Mouse (Mus musculus) urinary bladder, adult 2 months (tissue): ENCODE results near the gene Phlpp1. TPM values are rescaled to one million over a fixed set of nuclear protein-coding genes. Genes with fewer than 3 reads are reported as not detected.
"Not testable (repeated sequence)": the region's sequence is repeated elsewhere in the genome, so short reads cannot be mapped to it uniquely, and the experiment has no call there.

ENCODE experiments used
- DNase-seq: peaks from one replicate; pipeline ENCODE4 v3.0.0; 2022; ENCODE audit warnings: low spot score
- polyA plus RNA-seq: library from polyadenylated mRNA; depleted of rRNA; stranded (reverse); fragments of >200 nt; gene quantifications from 2 replicates; pipeline ENCODE4 v1.2.3, GENCODE M21; 2012

Phlpp1 gene
- polyA plus RNA-seq, 1 experiment = 16.9 TPM

DNA sequence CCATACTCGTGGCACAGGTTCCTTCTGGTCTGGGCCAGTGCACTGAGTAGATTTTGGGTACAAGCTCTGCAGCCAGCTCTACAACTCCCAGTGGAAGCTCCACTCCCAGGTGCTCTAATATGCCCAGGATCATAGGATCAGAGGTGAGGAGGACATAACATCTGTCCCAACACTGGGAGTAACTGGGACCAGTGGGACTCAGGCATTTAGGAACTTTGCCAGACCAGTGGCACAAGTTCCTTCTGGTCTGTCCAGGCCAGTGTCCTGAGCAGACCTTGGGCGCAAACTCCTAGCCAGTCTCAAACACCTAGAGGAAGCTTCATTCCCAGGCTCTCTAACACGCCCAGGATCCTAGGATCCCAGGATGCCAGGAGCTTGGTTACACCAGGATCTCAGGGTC is 72.7 kb downstream of the Phlpp1 start:
- DNase-seq = no peak

DNA sequence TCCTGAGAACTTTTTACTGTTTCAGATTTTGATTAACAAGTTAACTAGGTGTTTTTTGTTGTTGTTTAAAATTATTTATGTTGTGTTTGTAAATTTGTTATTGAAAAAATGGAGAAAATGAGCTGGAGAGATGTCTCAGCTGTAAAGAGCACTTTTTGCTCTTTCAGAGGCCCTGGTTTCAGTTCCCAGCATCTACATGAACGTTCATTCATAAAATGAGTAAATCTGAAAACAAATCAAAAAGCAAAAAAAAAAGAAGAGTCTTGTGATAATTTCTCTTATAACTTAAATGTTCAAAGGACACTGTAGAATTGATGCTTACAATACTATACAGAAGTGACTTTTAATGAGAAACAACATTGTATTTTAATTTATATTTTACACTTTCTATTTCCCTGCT is 82.5 kb downstream of the Phlpp1 start:
- DNase-seq = no peak

DNA sequence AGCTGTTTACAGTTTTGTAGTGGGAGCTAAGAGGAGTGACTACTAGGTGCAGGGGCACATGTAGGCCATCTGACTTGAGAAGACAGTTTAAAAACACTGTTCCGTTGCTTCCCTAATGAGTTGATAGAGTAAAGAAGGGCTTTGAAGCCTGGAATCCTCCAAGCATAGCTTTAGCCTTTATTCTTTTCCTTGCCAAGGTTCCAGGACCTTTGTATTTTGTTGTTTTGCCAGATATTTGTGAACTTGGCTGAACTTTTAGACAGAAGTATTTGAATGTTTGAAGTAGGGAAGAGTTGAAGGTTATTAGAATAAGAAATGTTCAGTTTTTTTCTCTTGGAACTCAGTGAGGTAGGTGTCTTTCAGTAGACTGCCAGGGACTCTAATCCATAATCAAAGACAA is 85.6 kb downstream of the Phlpp1 start:
- no peak for DNase-seq

DNA sequence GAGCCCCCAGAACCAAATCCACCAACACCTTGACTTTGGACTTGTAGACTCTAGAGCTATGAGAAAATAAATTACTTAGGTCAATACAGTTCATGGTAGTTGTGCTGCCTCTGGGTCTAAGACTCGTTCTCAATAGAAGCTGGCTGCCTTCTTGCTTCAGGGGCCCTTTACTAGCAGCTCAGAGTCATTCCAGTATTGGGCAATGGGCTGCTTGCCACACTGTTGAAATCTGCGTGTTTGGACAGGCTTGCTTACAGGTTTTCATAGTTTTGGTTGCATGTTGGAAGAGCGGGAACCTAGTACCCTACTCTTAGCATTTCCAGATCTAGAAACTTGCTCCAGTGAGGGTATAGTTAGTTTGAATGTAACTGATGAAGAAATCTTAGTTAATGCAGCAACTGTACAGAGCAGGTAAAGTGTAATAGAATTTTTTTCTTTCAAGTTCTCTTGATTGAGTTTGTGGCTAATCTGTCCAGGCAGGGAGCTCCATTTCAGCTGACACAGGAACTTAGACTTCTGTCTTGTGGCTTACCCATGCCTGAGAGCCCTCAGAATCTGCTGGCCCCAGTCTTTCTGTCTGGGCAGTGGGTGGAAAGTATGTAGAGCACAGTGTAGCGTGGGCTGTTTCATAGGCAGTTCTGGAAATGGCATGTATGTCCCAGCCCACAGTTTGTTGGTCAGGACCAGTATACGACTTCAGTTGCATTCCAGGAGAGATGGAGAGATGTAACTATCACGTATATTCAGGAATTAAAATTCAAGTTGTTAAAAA is 96.7 kb downstream of the Phlpp1 start:
- DNase-seq = no peak

DNA sequence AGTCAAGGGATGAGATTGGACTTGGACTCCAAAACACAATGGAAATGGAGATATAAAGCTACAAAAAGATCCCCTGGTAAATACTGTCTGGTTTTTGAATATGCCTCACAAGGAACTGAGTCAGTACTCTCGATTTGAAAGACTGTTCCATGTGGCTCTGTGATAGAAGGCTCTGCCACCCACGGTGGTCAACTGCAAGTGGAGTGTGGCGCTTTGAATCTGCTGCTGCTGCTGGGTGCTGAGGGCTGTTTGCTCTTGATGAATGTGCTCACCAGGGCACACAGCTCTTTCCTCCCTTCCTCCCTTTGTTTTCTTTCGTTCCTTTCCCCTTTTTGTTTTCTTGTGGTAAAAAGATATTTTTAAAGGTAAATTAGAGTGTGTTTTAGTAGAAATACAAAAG is 97.8 kb downstream of the Phlpp1 start:
- no peak for DNase-seq

DNA sequence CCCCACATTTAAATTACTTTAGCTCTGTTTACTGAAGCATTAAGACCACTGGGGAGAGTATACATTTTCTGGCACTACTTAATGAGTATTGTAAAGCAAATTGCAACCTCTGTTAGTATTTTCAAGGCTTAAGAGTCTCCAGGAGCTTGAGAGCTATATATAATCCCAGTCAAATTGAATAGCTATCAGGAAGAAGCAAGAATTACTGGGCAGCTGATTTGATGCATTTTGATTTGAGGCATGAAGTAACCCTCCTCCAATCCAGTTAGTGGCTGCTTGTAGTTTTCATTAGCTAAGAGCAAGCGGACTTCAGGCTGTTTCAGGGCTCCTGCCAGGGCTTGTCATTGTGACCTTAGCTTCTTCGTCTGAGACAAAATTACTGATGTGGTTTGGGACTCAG is 101.4 kb downstream of the Phlpp1 start:
- DNase-seq = no peak

DNA sequence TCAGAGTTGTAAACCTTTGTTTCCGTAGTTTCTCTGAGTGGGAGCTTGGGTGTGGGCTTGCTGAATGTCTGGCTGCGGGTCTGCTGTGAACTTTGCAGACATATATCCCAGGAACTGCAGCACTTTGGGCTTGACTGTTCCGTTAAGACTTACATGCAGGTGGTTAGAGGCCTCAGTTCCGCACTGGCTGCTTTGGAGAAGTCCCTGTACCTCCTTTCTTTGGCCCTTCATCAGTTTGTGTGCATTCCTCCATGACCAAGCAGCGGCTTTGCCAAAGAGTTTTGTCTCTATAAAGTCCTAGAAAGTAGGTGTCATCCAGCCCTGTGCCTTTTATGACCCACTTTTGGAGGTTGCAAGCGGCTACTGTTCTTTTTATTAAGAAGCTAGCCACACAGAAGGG is 102.2 kb downstream of the Phlpp1 start:
- no peak for DNase-seq

DNA sequence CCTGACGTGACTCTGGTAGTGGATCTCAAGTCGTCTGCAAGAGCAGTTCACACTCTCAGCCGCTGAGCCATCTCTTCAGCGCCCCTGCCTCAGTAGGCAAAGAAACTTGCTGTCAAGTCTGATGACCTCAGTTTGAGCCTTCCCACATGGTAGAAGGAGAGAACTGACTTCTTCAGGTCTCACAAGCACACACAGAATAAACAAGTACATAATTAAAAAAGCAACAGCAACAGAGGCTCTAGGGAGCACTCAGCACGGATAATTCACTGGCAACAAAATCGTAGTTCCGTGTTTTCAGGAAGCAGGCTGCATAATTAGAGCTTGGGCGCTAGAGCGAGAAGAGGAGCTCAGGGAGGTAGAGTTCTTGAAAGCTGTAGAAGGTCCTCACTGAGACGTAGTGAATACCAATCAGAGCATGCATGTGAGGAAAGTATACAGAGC is 103.0 kb downstream of the Phlpp1 start:
- DNase-seq = no peak

DNA sequence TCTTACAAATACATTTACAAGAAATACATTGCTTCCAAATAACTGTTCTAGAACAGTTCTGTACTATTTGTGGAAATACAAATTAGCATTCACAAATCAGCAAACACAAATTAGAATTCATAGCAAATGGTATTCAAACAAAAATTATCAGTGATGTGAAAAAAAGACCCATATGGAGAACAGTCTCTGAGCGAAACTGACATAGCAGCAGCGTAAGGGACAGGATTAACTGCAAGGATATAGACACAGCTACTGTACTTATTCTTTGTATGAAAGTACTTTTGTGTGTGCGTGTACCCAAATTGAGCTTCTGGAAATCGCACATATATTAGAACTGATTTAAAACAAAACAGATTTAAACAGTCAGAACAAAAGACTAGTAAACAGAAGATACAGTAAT is 103.6 kb downstream of the Phlpp1 start:
- no peak for DNase-seq

DNA sequence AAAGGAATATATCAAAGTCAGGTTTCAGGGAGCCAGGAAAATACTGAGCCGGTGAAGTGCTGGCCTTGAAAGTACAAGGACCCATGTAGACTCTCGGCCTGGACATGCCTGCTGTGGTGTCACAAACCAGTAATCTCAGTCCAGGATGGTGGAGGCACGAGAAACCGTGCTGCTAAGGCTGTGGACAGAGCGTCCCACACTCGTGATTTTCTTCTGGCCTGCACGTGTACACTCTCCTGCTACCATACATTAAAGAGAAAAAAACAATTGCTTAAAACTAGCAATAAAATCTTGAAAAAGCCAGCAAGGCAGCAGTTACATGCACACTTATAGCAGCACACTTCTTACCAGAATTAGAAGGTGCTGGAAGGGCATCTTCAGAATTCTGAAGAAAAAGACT is 104.2 kb downstream of the Phlpp1 start:
- DNase-seq = no peak

DNA sequence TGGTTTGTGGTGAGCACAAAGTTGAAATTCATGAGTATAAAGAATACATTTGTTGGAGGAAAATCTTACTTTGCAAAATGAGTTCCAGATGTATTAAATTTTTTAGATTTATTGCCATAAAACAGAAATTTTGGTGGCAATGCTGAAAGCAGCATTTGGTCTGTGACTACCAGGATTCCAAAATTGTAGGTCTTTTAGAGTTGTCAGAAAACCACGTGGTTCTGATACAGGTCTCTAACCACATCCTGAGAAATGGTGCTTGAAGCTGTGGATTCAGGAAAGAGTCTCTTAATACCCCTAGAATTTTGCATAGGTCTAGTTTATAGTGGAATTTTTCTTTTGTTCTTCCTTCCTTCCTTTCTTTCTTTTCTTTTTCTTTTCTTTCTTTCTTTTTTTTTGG is 105.3 kb downstream of the Phlpp1 start:
- no peak for DNase-seq

DNA sequence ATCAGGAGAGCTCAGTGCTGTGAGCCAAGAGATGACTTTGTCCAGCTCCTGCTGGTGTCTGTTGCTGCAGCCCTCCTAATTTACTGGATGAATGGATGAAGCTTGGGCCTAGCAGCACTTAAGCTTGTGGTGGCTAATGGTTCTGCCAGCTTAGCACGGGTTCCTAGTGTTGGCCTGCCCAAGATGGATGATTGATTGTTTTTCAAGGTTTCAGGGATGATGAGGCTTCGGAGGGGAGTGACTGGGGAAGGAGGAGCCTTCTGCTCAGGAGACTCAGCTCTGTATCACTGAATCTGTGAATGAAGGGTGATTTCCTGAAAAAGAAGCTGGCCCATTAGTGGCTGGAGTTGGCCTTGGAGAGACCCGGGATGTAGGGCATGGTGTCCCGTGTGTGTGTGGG is 105.7 kb downstream of the Phlpp1 start:
- no peak for DNase-seq

DNA sequence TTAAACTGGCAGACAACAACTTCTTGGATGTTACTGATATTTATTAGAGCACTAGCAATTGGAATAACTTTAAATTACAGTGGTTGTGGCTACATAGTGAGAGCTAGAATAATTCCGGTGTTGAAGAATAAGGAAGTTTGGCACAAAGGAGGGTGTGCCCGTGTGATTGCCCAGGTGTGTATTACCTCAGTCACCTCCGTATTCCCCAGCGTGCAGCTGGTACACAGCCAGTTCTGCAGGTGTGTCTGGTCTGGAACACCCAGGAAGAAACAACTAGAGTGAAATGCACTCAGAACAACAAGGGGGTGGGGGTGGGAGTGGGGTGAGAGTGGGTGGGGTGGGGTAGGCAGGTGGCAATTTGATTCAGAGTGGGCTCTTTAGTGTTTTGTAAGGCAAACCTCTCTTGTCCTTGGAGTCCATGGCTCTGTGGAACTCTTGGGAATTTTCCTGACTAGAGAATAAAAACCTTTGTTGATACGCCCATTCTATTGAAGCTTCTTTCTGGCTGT is 107.1 kb downstream of the Phlpp1 start:
- no peak for DNase-seq

DNA sequence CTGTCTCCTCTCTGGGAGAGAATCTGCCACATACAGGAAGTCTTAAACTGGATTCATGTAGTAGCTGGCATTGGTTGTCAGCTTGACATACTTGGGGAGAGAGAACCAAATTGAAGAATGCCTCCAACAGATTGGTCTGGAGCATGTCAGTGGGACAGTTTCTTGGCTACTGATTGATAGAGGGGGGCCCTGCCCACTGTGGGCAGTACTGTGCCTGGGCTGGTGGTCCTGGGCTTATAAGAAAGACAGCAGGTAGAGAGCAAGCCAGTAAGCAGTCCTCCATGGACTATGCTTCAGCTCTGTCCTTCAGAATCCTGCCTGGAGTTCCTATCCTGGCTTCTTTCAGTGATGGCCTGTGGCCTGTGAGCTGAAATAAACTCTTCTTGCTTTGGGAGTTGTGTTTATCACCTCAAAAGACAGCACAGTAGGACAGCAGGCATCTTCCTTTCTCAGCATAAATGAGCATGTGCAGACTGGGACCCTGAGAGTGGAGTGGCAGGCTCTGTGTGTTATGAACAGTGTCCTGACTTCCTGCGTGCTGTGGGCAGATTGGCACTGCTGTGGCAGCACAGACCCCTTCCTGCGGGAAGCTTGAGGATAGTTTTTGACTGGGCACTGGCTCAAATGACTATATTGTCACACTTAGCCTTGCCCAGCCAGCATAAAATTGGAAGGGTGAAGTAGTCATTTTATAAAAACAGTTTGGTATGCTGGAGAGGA is 108.0 kb downstream of the Phlpp1 start:
- no peak for DNase-seq

DNA sequence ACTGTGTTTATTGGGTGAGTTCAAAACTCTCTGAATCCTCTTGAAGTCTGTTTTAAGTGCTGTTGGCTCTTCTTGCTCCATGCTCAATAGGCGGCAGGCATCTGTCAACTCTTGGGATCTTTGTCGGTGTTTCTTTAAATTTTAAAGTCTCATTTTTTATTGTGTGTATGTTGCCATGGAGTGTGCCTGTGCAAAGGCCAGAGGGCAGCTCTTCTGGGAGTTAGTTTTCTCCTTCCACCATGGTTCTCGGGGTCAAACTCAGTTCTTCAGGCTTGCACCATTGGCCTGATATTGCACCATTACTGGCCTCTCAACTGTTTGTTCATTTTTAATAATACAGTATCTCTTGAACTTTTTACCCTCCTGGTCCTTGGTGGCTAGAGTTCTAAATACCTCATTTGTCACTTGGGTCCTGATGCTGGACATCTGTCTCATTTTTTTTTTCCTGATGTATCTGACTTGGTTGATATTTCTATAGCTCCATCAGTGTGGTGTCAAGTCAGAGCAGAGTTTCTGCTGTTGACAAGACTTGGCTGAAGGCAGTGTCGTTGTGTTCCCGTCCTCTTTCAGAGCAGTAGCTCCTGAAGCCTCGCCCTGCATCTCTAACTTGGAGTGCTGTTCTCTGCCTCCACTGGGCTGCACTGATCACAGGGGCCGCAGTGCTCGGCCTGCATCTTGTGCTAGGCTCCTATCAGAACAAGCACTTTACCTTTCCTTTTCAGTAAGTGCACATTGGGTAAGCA is 108.8 kb downstream of the Phlpp1 start:
- DNase-seq = no peak

DNA sequence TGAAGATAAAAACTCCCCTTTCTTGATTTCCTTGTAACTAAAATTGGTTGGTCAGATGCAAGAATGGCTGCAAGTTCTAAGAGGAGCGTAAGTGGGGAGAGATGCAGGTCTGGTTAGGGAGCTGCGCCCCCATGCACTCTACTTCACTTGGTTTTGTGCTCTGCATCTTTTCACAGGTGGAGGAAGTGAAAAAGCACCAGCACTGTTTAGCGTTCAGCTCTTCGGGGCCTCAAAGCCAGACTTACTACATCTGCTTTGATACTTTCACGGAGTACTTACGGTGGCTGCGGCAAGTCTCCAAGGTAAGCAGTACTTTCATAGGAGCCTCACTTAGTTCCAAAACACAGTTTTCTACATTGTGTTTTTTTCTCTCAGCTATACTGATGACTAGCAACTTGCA is 115.3 kb downstream of the Phlpp1 start:
- no peak for DNase-seq

DNA sequence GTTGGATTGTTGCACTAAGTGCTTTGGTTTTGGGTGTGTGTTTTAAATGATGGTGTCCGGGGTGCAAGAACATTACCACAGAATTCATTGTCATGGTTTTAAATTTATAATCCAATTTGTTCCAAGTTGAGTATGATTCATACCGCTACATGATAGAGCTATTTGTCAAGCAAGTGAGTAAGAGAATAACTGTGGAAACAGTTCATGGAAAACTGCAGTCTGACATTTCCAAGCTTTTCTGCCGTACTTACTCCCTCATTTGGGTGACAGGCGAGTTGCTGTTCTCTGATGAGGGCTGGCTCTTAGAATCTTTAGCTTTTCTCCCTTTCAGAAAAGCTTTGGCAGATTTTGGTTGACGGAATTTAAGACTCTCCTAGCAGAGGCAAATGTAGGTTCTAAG is 117.5 kb downstream of the Phlpp1 start:
- DNase-seq = no peak

DNA sequence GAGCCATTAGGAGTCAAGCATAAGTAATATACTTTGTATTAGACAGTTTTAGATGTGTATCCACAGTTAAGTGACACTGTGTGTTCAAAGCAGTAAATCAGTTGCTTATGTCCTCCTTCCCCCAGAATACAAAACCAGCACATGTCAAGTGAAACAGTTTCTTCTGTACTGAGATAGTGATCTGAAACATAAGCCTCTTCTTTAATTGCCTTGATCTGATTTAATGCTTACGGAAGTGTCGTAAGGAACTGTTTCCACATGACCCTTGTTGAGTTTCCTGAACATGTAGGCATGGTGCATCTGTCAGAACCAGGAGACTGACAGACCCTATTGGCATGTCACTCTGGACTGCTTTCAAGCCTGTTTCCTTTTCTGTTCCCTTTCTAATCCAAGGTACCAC is 118.0 kb downstream of the Phlpp1 start:
- no peak for DNase-seq

DNA sequence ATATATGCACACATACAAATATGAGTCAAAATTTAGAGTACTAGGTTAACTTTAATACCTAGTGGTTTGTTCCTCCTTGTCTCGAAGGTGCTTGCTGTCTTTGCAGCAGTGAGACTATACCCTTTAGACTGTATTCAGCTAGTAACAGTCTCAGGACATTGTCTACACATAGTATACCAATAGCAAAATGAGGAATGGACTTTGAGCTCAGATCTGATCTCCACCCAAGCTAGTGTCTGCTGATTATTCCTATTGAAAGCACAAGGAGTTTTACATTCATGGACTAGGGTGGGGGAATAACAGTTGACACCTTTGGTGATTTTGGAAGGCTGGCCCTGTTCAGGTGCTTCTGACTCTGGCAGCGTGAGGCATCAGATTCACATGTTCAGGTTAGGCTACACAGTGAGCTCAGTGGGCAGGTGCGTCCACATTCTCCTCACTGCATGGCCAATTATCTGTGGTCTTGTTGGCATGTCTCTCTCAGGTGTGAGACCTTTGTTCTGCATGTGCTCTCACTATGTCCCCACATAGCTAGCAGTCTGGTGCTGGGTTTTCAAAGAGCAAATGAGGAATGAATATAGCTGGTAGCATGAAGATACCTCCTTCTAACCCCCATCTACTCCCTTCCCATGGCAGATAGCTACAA is 138.0 kb downstream of the Phlpp1 start:
- DNase-seq = no peak

DNA sequence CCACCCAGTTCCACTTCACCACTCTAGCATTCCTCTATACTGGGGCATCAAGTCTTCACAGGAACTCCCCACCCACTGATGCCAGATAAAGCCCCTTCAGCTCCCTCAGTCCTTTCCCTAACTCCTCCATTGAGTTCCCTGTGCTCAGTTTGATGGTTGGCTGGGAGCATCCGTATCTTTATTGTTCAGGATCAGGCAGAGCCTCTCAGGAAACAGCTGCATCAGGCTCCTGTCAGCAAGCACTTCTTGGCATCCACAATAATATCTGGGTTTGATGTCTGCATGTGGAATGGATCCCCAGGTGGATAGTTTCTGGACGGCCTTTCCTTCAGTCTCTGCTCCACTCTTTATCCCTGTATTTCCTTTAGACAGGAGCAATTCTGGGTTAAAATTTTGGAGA is 138.7 kb downstream of the Phlpp1 start:
- no peak for DNase-seq

DNA sequence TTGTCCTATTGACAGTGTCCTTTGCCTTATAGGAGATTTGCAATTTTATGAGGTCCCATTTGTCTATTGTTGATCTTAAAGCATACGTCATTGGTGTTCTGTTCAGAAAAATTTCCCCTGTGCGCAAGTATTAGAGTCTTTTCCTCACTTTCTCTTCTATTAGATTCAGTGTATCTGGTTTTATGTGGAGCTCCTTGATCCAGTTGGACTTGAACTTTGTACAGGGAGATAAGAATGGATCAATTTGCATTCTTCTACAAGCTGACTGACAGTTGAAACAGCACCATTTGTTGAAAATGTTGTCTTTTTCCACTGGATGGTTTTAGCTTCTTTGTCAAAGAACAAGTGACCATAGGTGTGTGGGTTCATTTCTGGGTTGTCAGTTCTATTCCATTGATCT is 140.3 kb downstream of the Phlpp1 start:
- not testable (repeated sequence) for DNase-seq

DNA sequence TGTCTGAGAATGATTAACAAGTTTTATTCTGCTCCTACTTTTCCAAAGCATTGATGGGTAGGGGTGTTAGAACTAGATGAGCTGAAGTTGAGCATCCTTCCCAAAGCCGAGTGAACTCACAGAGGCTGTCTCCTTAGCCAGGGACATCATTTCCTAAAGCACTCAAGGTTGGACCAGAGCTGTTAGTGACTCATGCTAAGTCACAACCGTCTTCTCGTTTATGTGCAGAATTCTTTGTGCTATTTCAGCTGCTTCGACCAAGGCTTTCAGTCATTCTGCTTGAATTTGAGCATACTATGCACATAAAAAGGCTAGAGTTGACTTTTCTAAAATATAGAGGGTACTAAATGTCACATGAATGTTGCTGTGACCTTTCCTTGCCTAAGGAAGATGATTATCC is 142.9 kb downstream of the Phlpp1 start:
- no peak for DNase-seq
